Mouse (Mus musculus) embryonic facial prominence, embryonic 11.5 days (tissue): Measurements from ENCODE around the gene Kif9. TPM values are rescaled to one million over a fixed set of nuclear protein-coding genes. Genes with fewer than 3 reads are reported as not detected.

ENCODE experiments used
- ATAC-seq: fragments of 200-750 bp; cut with Nextera tagmentation; replicated peaks from 2 replicates; pipeline ENCODE4 v1.8.0; 2017; ENCODE audit warnings: low read depth; ENCODE audit not compliant: insufficient number of reproducible peaks, low FRiP score, low TSS enrichment
- DNase-seq: peaks from one replicate; pipeline ENCODE4 v3.0.0-alpha.2; 2015; ENCODE audit warnings: low spot score
- H3K27ac ChIP-seq: fragments of 300-500 bp; sonication (generic); replicated peaks from 2 replicates; pipeline ENCODE4 v1.5.1; 2014; ENCODE audit warnings: mild to moderate bottlenecking, low read depth, low read length, control low read depth
- H3K27me3 ChIP-seq: fragments of 300-500 bp; sonication (generic); 2 replicates; pipeline ENCODE4 v1.6.1; 2014; ENCODE audit warnings: mild to moderate bottlenecking, low read length, moderate library complexity, mixed read lengths; ENCODE audit not compliant: control insufficient read depth, insufficient read depth
- H3K36me3 ChIP-seq: fragments of 300-500 bp; sonication (generic); replicated peaks from 2 replicates; pipeline ENCODE4 v1.6.1; 2014; ENCODE audit warnings: low read depth, mild to moderate bottlenecking, low read length, moderate library complexity, mixed read lengths; ENCODE audit not compliant: control insufficient read depth, insufficient read depth
- H3K4me1 ChIP-seq: fragments of 300-500 bp; sonication (generic); 2 replicates; pipeline ENCODE4 v1.6.1; 2014; ENCODE audit warnings: low read length, mixed read lengths; ENCODE audit not compliant: control insufficient read depth, insufficient read depth
- H3K4me2 ChIP-seq: fragments of 300-500 bp; sonication (generic); 2 replicates; pipeline ENCODE4 v1.6.1; 2014; ENCODE audit warnings: low read depth, mild to moderate bottlenecking, control low read depth, low read length, moderate library complexity
- H3K4me3 ChIP-seq: fragments of 300-500 bp; sonication (generic); 2 replicates; pipeline ENCODE4 v1.5.1; 2014; ENCODE audit warnings: low read depth, low read length, control low read depth
- H3K9ac ChIP-seq: fragments of 300-500 bp; sonication (generic); replicated peaks from 2 replicates; pipeline ENCODE4 v1.6.1; 2014; ENCODE audit warnings: mild to moderate bottlenecking, control low read depth, low read length
- H3K9me3 ChIP-seq: fragments of 300-500 bp; sonication (generic); replicated peaks from 2 replicates; pipeline ENCODE4 v1.6.1; 2016; ENCODE audit warnings: mild to moderate bottlenecking, low read length, inconsistent platforms, mixed read lengths; ENCODE audit not compliant: control insufficient read depth
- WGBS: fragments of 180-500 bp; shearing (Covaris S2); extraction: QIAGEN DNeasy Blood & Tissue Kit; methylation state at CpG from one replicate; pipeline ENCODE4 v1.1.7; 2014; 5-methylcytosine and 5-hydroxymethylcytosine counted together
- polyA plus RNA-seq: library from polyadenylated mRNA; unstranded; fragments of >200 nt; fragmentation: Nextera tagmentation; extraction: Ambion mirVana; gene quantifications from 2 replicates; pipeline ENCODE4 v1.2.1, GENCODE M21; 2014

Kif9 gene
- polyA plus RNA-seq, 1 experiment from 2014 or later = 0.59 TPM

DNA sequence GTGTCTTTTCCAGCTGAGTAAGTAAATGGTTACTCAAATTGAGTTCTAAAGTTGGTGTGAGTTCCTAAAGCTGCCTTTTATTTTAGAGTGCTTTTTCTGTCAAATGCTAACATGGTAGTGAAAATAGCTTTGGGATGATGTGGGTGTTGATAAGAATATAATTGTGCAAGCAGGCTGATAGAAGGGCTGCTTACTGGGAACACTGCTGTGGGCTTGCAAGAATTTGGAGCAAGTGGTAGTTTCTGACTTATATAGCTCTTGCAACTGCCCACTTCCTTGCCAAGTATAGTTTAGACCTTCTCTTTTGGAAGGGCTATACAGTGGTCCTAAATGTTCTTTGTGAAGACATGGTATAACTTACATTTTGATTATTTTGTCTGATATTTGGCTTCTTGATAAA is 61.8 kb downstream of the Kif9 start:
- H3K27ac ChIP-seq = no peak overlapping the region
- no peak overlapping the region for H3K4me3 ChIP-seq
- no peaks in the 10 kb centered on the region for H3K9me3 ChIP-seq
- ATAC-seq (no peak), DNase-seq (no peak)
- H3K4me2 ChIP-seq = no peak overlapping the region
- H3K27me3 ChIP-seq = no peaks in the 10 kb centered on the region
- H3K36me3 ChIP-seq = no peaks in the 10 kb centered on the region
- no peaks in the 10 kb centered on the region; the same call in 1 of the 2 replicates for H3K4me1 ChIP-seq
- no peak overlapping the region for H3K9ac ChIP-seq

DNA sequence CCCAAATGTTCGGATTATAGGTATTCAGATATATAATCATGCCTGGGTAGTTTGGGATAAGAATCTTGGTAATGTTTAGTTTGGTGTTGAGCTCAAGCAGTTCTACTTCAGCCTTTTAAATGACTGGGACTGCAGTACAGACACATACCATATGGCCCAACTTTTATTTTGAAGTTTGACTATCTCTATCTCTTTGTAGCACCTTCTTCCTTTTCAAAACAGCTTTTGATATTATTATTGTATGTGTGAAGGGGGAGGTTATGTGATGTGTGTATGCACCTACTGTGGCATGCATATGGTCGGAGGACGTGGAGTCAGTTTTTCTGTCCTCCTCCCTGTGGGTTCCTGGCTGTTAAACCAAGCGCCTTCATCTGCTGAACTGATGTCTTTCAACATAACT is 65.2 kb downstream of the Kif9 start:
- no peak for ATAC-seq
- Histone ChIP-seq H3K9ac (no peak overlapping the region), H3K27me3 (no peaks in the 10 kb centered on the region), H3K36me3 (no peaks in the 10 kb centered on the region), H3K27ac (no peak overlapping the region), H3K4me3 (no peak overlapping the region), H3K4me1 (no peaks in the 10 kb centered on the region), H3K4me2 (no peak overlapping the region), H3K9me3 (no peaks in the 10 kb centered on the region)
- WGBS = 85% methylated on average over 4 of the region's 4 CpGs
- no peak for DNase-seq

DNA sequence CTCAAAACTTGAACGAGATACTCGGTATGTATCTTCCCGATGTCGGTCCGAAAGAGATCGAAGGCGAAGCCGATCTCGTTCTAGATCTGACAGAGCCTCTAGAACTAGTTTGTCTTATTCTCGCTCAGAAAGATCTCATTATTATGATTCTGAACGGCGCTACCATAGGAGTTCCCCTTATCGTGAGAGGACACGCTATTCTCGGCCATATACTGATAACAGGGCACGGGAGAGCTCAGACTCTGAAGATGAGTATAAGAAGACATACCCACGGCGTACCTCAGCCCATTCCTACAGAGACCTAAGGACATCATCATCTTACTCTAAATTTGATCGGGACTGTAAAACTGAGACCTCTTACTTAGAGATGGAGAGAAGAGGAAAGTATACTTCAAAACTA is 71.5 kb downstream of the Kif9 start:
- no peaks in the 10 kb centered on the region for H3K9me3 ChIP-seq
- H3K36me3 ChIP-seq = peaks cover 30% of the 10 kb centered on the region
- no peaks in the 10 kb centered on the region for H3K27me3 ChIP-seq
- H3K9ac ChIP-seq = no peak overlapping the region
- H3K4me3 ChIP-seq = no peak overlapping the region
- H3K4me2 ChIP-seq = no peak overlapping the region
- H3K4me1 ChIP-seq = 0 out of 2 replicates have a peak, but pooled peaks cover 2% of the 10 kb centered on the region
- DNase-seq = no peak
- WGBS = 96% methylated on average over 19 of the region's 19 CpGs
- ATAC-seq = no peak
- no peak overlapping the region for H3K27ac ChIP-seq

DNA sequence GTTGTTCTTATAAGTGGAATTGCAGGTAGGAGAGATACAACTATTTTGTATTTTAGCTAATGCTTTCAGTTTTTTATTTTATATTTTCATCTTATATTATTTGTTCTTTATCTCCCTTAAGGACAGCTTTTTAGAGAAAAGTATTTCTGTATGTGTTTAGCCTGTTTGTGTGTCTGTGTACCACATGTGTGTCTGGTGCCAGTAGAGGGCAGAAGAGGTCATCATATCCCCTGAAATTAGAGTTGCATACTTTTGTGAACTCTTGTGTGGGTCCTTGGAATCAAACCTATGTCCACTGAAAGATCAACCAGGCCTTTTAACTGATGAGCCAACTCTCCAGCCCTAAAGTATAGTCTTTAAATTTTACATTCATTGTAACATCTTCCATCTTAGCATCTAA is 91.6 kb downstream of the Kif9 start:
- Histone ChIP-seq H3K4me3 (no peak overlapping the region), H3K4me2 (no peak overlapping the region), H3K36me3 (peaks cover 10% of the 10 kb centered on the region), H3K9ac (no peak overlapping the region), H3K27ac (no peak overlapping the region), H3K27me3 (no peaks in the 10 kb centered on the region), H3K4me1 (no peaks in the 10 kb centered on the region), H3K9me3 (no peaks in the 10 kb centered on the region)
- DNase-seq = no peak
- no peak for ATAC-seq

Other genes starting within 250 kb of the Kif9 start
- 3.1 and 4.8 TPM in 2 replicates for gene Cspg5, start 233.2 kb upstream of the Kif9 start, polyA plus RNA-seq
- 35.1 and 37.7 TPM in 2 replicates for gene Elp6, start 171.8 kb upstream of the Kif9 start, polyA plus RNA-seq
- 23.2 and 23.6 TPM in 2 replicates for gene Scap, start 143.7 kb upstream of the Kif9 start, polyA plus RNA-seq
- 11.0 and 14.6 TPM in 2 replicates for gene Ptpn23, start 68.7 kb upstream of the Kif9 start, polyA plus RNA-seq
- gene Ngp, start 57.2 kb upstream of the Kif9 start, polyA plus RNA-seq = 1.5 and 2.3 TPM in 2 replicates
- gene Klhl18, start 264 bp upstream of the Kif9 start, polyA plus RNA-seq = 7.4 and 7.5 TPM in 2 replicates
- 49.8 and 51.1 TPM in 2 replicates for gene Setd2, start 55.6 kb downstream of the Kif9 start, polyA plus RNA-seq
- 25.1 and 29.2 TPM in 2 replicates for gene Nradd, start 147.5 kb downstream of the Kif9 start, polyA plus RNA-seq
- 0.70 and 0.71 TPM in 2 replicates for gene Nbeal2, start 177.2 kb downstream of the Kif9 start, polyA plus RNA-seq
- gene Ccdc12, start 179.5 kb downstream of the Kif9 start, polyA plus RNA-seq = 117 and 118 TPM in 2 replicates